Mouse (Mus musculus) urinary bladder, postnatal 36 days (tissue): ENCODE data around the gene Shld1.

Source experiments
- DNase-seq, 2 experiments: peaks; one replicate each; pipeline ENCODE4 v3.0.0; 2022; ENCODE audit warnings: low spot score in 2 of 2, mixed read lengths in 1 of 2

The Shld1 gene

GRCm38 (mm10) chr2:132692320-132692719, 5.6 kb downstream of the Shld1 start:
- no peak for DNase-seq

GRCm38 (mm10) chr2:132693980-132694379, 7.2 kb downstream of the Shld1 start:
- no peak for DNase-seq

- DNase-seq, result no peak
These were observed 8.8 kb downstream of the Shld1 start for GRCm38 (mm10) chr2:132695358-132696093.

- DNase-seq, result no peak
These were observed 9.8 kb downstream of the Shld1 start for GRCm38 (mm10) chr2:132696519-132696918.

GRCm38 (mm10) chr2:132697256-132697655, 10.5 kb downstream of the Shld1 start:
- no peak for DNase-seq

- no peak for DNase-seq
These were observed 11.0 kb downstream of the Shld1 start for GRCm38 (mm10) chr2:132697695-132698094.

- DNase-seq, result no peak
These were observed 11.7 kb downstream of the Shld1 start for GRCm38 (mm10) chr2:132698420-132698819.

GRCm38 (mm10) chr2:132700921-132701320, 14.2 kb downstream of the Shld1 start:
- DNase-seq, result no peak

GRCm38 (mm10) chr2:132701451-132701886, 14.7 kb downstream of the Shld1 start:
- peak; percentile 42 to 54 for DNase-seq

- DNase-seq, result no peak
These were observed 18.7 kb downstream of the Shld1 start for GRCm38 (mm10) chr2:132705251-132705992.

- DNase-seq, result no peak
These were observed 19.6 kb downstream of the Shld1 start for GRCm38 (mm10) chr2:132706309-132706708.

- no peak for DNase-seq
These were observed 23.8 kb downstream of the Shld1 start for GRCm38 (mm10) chr2:132710488-132710887.

- no peak for DNase-seq
These were observed 25.3 kb downstream of the Shld1 start for GRCm38 (mm10) chr2:132712061-132712460.

- DNase-seq, result no peak
These were observed 27.8 kb downstream of the Shld1 start for GRCm38 (mm10) chr2:132714522-132714921.

GRCm38 (mm10) chr2:132714946-132715345, 28.2 kb downstream of the Shld1 start:
- DNase-seq, result no peak

- DNase-seq, result no peak
These were observed 28.8 kb downstream of the Shld1 start for GRCm38 (mm10) chr2:132715421-132716070.

- peak; percentile 6 to 26 for DNase-seq
These were observed 29.4 kb downstream of the Shld1 start for GRCm38 (mm10) chr2:132716154-132716553.

GRCm38 (mm10) chr2:132716901-132717536, 30.3 kb downstream of the Shld1 start:
- DNase-seq, result no peak

- DNase-seq, result no peak
These were observed 30.8 kb downstream of the Shld1 start for GRCm38 (mm10) chr2:132717537-132717912.

- no peak for DNase-seq
These were observed 34.3 kb downstream of the Shld1 start for GRCm38 (mm10) chr2:132720921-132721566.

GRCm38 (mm10) chr2:132721844-132722243, 35.1 kb downstream of the Shld1 start:
- DNase-seq, result no peak
